Mouse (Mus musculus) CH12.LX (cell line): ENCODE data around the gene Nhlh1. TPM values are rescaled to one million over a fixed set of nuclear protein-coding genes. Genes with fewer than 3 reads are reported as not detected.

Source experiments
- DNase-seq: peaks from one replicate; pipeline ENCODE4 v3.0.0-alpha.2; 2013; ENCODE audit errors: extremely low read depth
- H3K27ac ChIP-seq: 2 replicates; pipeline ENCODE4 v1.5.1; 2012; ENCODE audit warnings: low read depth, mild to moderate bottlenecking, control low read depth, moderate library complexity; ENCODE audit not compliant: insufficient read depth
- H3K27me3 ChIP-seq: replicated peaks from 2 replicates; pipeline ENCODE3; 2012; ENCODE audit warnings: inconsistent platforms
- H3K36me3 ChIP-seq, 2 experiments: replicated peaks in 1 of 2; 2 replicates each; pipeline versions ENCODE3 to v1.6.1; 2012; ENCODE audit warnings: inconsistent platforms in 1 of 2, low read length in 1 of 2, mild to moderate bottlenecking in 1 of 2, mixed read lengths in 1 of 2, moderate library complexity in 1 of 2; ENCODE audit not compliant: control insufficient read depth in 1 of 2, insufficient read depth in 1 of 2
- H3K4me1 ChIP-seq, 2 experiments: 2 replicates each; pipeline ENCODE4 v1.6.1; 2012; ENCODE audit warnings: inconsistent platforms in 1 of 2, moderate library complexity in 1 of 2; ENCODE audit not compliant: insufficient read depth in 2 of 2, control insufficient read depth in 1 of 2
- H3K4me2 ChIP-seq: 2 replicates; pipeline ENCODE4 v1.6.1; 2012; ENCODE audit warnings: low read depth, mild to moderate bottlenecking, control low read depth; ENCODE audit not compliant: poor library complexity, insufficient read depth, severe bottlenecking
- H3K4me3 ChIP-seq, 3 experiments: fragments of 150-350 bp in 1 of 3; sonication (generic) in 1 of 3; replicated peaks in 1 of 3; 2 replicates each; pipeline versions ENCODE3 to v1.5.1; 2011 to 2012; ENCODE audit warnings: low read depth in 2 of 3, low read length in 2 of 3, mild to moderate bottlenecking in 2 of 3, moderate library complexity in 2 of 3, control low read depth in 1 of 3, improper control_type of control experiment in 1 of 3, inconsistent platforms in 1 of 3, mixed read lengths in 1 of 3; ENCODE audit not compliant: poor library complexity in 1 of 3
- H3K79me2 ChIP-seq: replicated peaks from 2 replicates; pipeline ENCODE4 v1.6.1; 2012; ENCODE audit warnings: mild to moderate bottlenecking, moderate library complexity; ENCODE audit not compliant: control insufficient read depth, poor library complexity, insufficient read depth, severe bottlenecking; ENCODE audit errors: extremely low read depth
- H3K9ac ChIP-seq: 2 replicates; pipeline ENCODE4 v1.6.1; 2012; ENCODE audit warnings: low read depth, mild to moderate bottlenecking, control low read depth, moderate library complexity; ENCODE audit not compliant: insufficient read depth
- H3K9me3 ChIP-seq: replicated peaks from 2 replicates; pipeline ENCODE3; 2012; ENCODE audit warnings: low read length, inconsistent platforms, mixed read lengths
- ELF1 ChIP-seq: IDR thresholded peaks from 2 replicates; pipeline ENCODE4 v1.6.1; 2014; ENCODE audit warnings: low read depth, mild to moderate bottlenecking, inconsistent platforms, low read length, improper control_type of control experiment
- HCFC1 ChIP-seq: IDR thresholded peaks from 2 replicates; pipeline ENCODE4 v1.6.1; 2012; ENCODE audit warnings: low read depth, mild to moderate bottlenecking, inconsistent platforms, low read length, improper control_type of control experiment
- IRF4 ChIP-seq: IDR thresholded peaks from 2 replicates; pipeline ENCODE4 v1.6.1; 2014; ENCODE audit warnings: low read depth, mild to moderate bottlenecking, inconsistent platforms, low read length, improper control_type of control experiment
- JUN ChIP-seq: IDR thresholded peaks from 2 replicates; pipeline ENCODE4 v1.6.1; 2011; ENCODE audit warnings: low read depth, mild to moderate bottlenecking, low read length, improper control_type of control experiment, moderate library complexity; ENCODE audit not compliant: insufficient read depth
- KAT2A ChIP-seq: IDR thresholded peaks from 2 replicates; pipeline ENCODE4 v1.6.1; 2012; ENCODE audit warnings: low read length, improper control_type of control experiment, inconsistent platforms; ENCODE audit not compliant: insufficient replicate concordance
- MAX ChIP-seq: IDR thresholded peaks from 2 replicates; pipeline ENCODE4 v1.6.1; 2011; ENCODE audit warnings: low read length, improper control_type of control experiment
- MAZ ChIP-seq: IDR thresholded peaks from 2 replicates; pipeline ENCODE4 v1.6.1; 2012; ENCODE audit warnings: low read depth, mild to moderate bottlenecking, inconsistent platforms, low read length, improper control_type of control experiment, moderate library complexity
- MEF2A ChIP-seq: IDR thresholded peaks from 2 replicates; pipeline ENCODE4 v1.6.1; 2014; ENCODE audit warnings: low read depth, mild to moderate bottlenecking, inconsistent platforms, low read length, improper control_type of control experiment, borderline replicate concordance
- MXI1 ChIP-seq: IDR thresholded peaks from 2 replicates; pipeline ENCODE4 v1.6.1; 2011; ENCODE audit warnings: mild to moderate bottlenecking, low read depth, low read length, improper control_type of control experiment
- MYC ChIP-seq: IDR thresholded peaks from 2 replicates; pipeline ENCODE4 v1.6.1; 2011; ENCODE audit warnings: low read depth, mild to moderate bottlenecking, improper control_type of control experiment, low read length
- NELFE ChIP-seq: IDR thresholded peaks from 2 replicates; pipeline ENCODE4 v1.6.1; 2011; ENCODE audit warnings: low read depth, low read length, improper control_type of control experiment
- NRF1 ChIP-seq: IDR thresholded peaks from 2 replicates; pipeline ENCODE4 v1.6.1; 2014; ENCODE audit warnings: low read depth, mild to moderate bottlenecking, inconsistent platforms, low read length, improper control_type of control experiment, moderate library complexity
- POLR2A ChIP-seq: IDR thresholded peaks from 2 replicates; pipeline ENCODE4 v1.6.1; 2011; ENCODE audit warnings: low read depth, mild to moderate bottlenecking, improper control_type of control experiment, low read length
- POLR2AphosphoS2 ChIP-seq: IDR thresholded peaks from 2 replicates; pipeline ENCODE4 v1.6.1; 2011; ENCODE audit warnings: low read depth, low read length, improper control_type of control experiment
- SIN3A ChIP-seq: IDR thresholded peaks from 2 replicates; pipeline ENCODE4 v1.6.1; 2012; ENCODE audit warnings: low read length, improper control_type of control experiment, inconsistent platforms
- SMC3 ChIP-seq: IDR thresholded peaks from 2 replicates; pipeline ENCODE4 v1.6.1; 2011; ENCODE audit warnings: low read depth, low read length, improper control_type of control experiment
- TBP ChIP-seq: conservative IDR thresholded peaks from 2 replicates; pipeline ENCODE4 v1.6.1; 2011; ENCODE audit warnings: low read depth, low read length, improper control_type of control experiment
- TCF12 ChIP-seq: IDR thresholded peaks from 2 replicates; pipeline ENCODE4 v1.6.1; 2014; ENCODE audit warnings: low read depth, mild to moderate bottlenecking, inconsistent platforms, low read length, improper control_type of control experiment
- UBTF ChIP-seq: IDR thresholded peaks from 2 replicates; pipeline ENCODE4 v1.6.1; 2012; ENCODE audit warnings: low read depth, mild to moderate bottlenecking, inconsistent platforms, low read length, improper control_type of control experiment, moderate library complexity
- USF1 ChIP-seq: IDR thresholded peaks from 2 replicates; pipeline ENCODE4 v1.6.1; 2014; ENCODE audit warnings: low read depth, mild to moderate bottlenecking, inconsistent platforms, low read length, improper control_type of control experiment
- ZC3H11A ChIP-seq: IDR thresholded peaks from 2 replicates; pipeline ENCODE4 v1.6.1; 2012; ENCODE audit warnings: low read depth, mild to moderate bottlenecking, inconsistent platforms, low read length, improper control_type of control experiment
- ZMIZ1 ChIP-seq: IDR thresholded peaks from 2 replicates; pipeline ENCODE4 v1.6.1; 2012; ENCODE audit warnings: low read depth, mild to moderate bottlenecking, inconsistent platforms, low read length, improper control_type of control experiment
- dilution Hi-C: fragments of 300-500 bp; cut with MboI; formaldehyde crosslinking; loops from 2 replicates; pipeline ENCODE4 v1.14.3; 2020; ENCODE audit warnings: low sequenced_read_pairs; ENCODE audit not compliant: extremely low pct_unique_long_range_greater_than_20kb, extremely low pct_ligation_motif_present
- in situ Hi-C: fragments of 300-500 bp; cut with MboI; formaldehyde crosslinking; loops from 3 replicates; pipeline ENCODE4 v1.14.3; 2019; ENCODE audit warnings: low sequenced_read_pairs, low pct_ligation_motif_present, low pct_unique_long_range_greater_than_20kb, mixed read lengths
- polyA plus RNA-seq: library from polyadenylated mRNA; unstranded; fragments of >175 nt; gene quantifications from 2 replicates; pipeline ENCODE4 v1.2.1, GENCODE M21; 2012; ENCODE audit warnings: low read depth; ENCODE audit not compliant: insufficient read length
- total RNA-seq, 2 experiments: library from RNA; depleted of rRNA; stranded (reverse); fragments of 300-350 nt in 1 of 2; fragments of >200 nt in 1 of 2; gene quantifications; 2 replicates each; pipeline ENCODE4 v1.2.3; 2012 to 2014

Gene Nhlh1
- total and polyA plus RNA-seq, 3 experiments: not detected

DNA sequence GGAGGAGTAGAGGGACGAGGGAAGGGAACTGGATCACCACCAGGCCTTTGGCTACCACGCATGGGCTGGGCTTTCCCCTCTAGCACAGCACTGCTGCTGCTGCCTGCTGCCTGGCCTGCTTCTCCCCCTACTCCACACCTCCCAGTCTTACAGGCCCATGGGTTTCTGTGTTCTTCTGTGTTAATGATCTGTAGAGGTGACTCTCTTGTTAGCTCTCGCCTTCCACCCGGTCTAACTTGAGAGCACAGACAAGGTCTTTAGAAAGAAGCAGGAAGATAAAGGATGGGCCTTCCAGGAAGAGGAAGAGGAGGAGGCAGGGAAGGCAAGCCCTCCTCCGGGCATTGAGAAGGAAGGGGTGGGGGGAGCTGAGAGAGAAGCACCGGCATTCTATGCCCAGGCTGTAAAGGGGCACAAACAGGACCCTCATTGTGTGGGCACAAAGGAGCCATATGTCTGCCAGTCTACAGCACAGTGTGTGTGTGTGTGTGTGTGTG, 9.1 kb downstream of the Nhlh1 start:
- H3K27me3 ChIP-seq: no peaks in the 10 kb centered on the region
- H3K9me3 ChIP-seq: no peaks in the 10 kb centered on the region
- H3K36me3 ChIP-seq: peaks cover 0 to 19% of the 10 kb centered on the region in 2 experiments
- dilution Hi-C loops: no loop called here
- in situ Hi-C loops: loop anchor here (25.0 kb wide), 1 partner anchor 264 kb away; no protein-coding TSS in a partner anchor
- DNase-seq: peak; percentile 48
- H3K4me2 ChIP-seq: peak overlapping the region; percentile 59
- peak overlapping the region; percentile 82 for H3K9ac ChIP-seq
- no peaks in the 10 kb centered on the region for H3K79me2 ChIP-seq
- peak; percentile 56; the same call in 1 of the 2 replicates for TF ChIP-seq POLR2AphosphoS2
- TF ChIP-seq HCFC1: peak; percentile 68
- peak; percentile 80 for TF ChIP-seq MAX
- TF ChIP-seq MEF2A: no peak; the same call in 1 of the 2 replicates
- peak; percentile 50; the same call in 1 of the 2 replicates for TF ChIP-seq SIN3A
- TF ChIP-seq ZMIZ1: 0 out of 2 replicates have a peak, but pooled peaks have one; percentile 38
- TF ChIP-seq NELFE: peak; percentile 70; the same call in 1 of the 2 replicates
- no peak for TF ChIP-seq JUN
- TF ChIP-seq MAZ: peak; percentile 47; the same call in 1 of the 2 replicates
- no peak for TF ChIP-seq ZC3H11A
- TF ChIP-seq UBTF: 0 out of 2 replicates have a peak, but pooled peaks have one; percentile 57
- TF ChIP-seq ELF1: peak; percentile 79
- no peak for TF ChIP-seq SMC3
- TF ChIP-seq NRF1: peak; percentile 64
- TF ChIP-seq IRF4: peak; percentile 34; the same call in 1 of the 2 replicates
- TF ChIP-seq TBP: 0 out of 2 replicates have a peak, but pooled peaks have one; percentile 50
- TF ChIP-seq MXI1: 0 out of 2 replicates have a peak, but pooled peaks have one; percentile 58
- peak; percentile 64 for TF ChIP-seq TCF12
- TF ChIP-seq POLR2A: peak; percentile 48
- no peak for TF ChIP-seq USF1
- 0 out of 2 replicates have a peak, but pooled peaks have one; percentile 50 for TF ChIP-seq KAT2A
- TF ChIP-seq MYC: peak; percentile 72; the same call in 1 of the 2 replicates
- peak overlapping the region; percentile 42; the same call in 1 of the 2 replicates for H3K27ac ChIP-seq
- H3K4me3 ChIP-seq: peak overlapping the region; percentile 62 to 72 (median 68)
- H3K4me1 ChIP-seq: peaks cover 3 to 19% of the 10 kb centered on the region in 2 experiments; a peak in 2 of 4 replicates
